Mouse (Mus musculus) right cerebral cortex, postnatal 14 days (tissue): ENCODE data around the gene Spp2.
A peak's percentile ranks its signal among the peaks of the same experiment; 100 is the strongest.

Experiments
- DNase-seq: peaks from one replicate; pipeline ENCODE4 v3.0.0; 2022

Gene Spp2

GRCm38 (mm10) chr1:88406807-88407198, at the start of gene Spp2:
Gene Spp2 (plus strand): TSS chr1:88406961.
- DNase-seq, result no peak

DNA sequence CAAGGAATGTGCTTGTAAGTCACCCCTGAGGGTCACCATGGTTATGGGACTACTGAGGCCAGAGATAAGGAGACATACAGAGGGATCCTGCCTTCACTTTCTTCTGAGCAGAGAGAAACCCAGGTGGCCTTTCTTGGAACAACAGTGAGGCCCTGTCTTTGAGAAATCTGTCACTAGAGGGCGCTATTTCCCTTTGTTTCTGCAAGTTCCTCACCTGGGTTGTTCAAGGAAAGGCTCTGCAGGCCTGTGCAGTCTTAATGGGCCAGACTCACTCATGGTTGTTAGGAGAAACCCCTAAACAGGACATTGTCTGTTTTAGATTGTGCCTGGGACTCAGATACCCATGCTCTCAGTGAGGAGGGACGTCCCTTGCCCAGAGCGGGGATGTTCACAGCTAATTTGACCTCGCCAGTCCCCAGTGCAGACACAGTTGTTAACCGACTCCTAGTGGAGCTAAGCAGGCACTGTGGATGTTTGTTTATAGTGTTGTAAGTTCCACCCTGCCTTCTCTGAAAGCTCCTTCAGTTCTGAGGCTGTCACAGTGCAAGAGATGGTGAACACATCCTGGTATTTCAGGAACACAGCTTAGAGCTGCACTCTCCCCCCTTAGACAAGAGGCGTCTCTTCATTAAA, 49.2 kb upstream of the Spp2 start:
- DNase-seq, result peak; percentile 67

- DNase-seq, result no peak
Observed at GRCm38 (mm10) chr1:88358102-88358654, 48.6 kb upstream of the Spp2 start.

DNA sequence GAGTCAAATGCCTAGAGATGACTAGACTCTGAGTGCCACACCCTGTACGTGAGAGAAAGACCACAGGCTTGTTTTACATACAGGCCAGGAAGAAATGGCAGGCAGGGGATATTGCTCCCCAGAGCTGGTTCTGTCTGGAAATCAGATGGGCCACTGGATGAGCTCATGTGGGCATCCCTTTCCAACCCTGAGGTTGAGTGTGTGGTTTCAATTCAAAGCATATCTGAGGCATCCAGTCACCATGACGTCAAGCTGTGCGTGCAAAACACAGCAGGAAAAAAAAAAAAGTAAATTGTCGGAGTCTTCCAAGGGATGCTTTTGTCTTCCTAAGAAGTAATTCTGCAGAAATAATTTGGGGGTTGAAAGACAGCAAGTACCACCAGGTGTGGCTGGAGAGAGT, 45.7 kb upstream of the Spp2 start:
- no peak for DNase-seq

- DNase-seq, result no peak
Observed at GRCm38 (mm10) chr1:88366881-88367644, 39.7 kb upstream of the Spp2 start.

DNA sequence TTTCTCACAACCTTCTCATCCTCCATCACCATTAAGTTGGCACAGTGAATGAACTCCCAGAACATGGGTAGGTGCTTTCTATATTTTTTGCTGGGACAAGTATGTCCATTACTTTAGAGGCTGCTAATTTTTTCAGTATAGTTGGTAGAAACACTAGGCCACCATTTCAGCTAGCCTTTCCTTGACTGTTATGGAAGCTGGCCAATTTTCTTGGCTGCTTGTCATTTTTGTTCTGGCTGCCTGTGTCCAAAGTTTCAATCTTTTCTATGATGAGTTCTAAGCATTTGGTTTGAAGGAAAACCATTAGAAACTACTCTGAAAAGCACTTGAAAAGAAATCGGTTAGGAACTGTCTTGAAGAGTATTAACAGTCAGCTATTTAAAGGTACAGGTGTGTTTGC, 28.3 kb upstream of the Spp2 start:
- no peak for DNase-seq

DNA sequence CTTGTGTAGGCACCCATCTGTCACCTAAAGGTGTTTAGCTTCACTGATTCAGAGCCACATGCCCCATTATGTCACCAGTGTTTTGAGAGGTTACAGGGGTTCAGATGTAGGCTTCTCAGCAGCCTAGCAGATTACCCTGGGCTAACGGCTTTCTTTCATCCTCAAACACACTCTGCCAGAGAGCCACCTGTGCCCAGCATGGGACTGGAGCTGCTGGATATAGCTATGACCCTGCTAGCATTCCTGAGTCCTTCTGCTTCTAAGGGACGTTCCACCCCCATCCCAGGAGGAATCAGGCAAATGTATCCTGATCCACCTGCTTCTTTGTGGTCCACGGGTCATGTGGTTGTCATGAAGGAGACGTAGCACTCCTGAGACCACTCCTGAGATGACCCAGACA, 15.1 kb upstream of the Spp2 start:
- no peak for DNase-seq

GRCm38 (mm10) chr1:88393321-88393720, 13.4 kb upstream of the Spp2 start:
- no peak for DNase-seq

DNA sequence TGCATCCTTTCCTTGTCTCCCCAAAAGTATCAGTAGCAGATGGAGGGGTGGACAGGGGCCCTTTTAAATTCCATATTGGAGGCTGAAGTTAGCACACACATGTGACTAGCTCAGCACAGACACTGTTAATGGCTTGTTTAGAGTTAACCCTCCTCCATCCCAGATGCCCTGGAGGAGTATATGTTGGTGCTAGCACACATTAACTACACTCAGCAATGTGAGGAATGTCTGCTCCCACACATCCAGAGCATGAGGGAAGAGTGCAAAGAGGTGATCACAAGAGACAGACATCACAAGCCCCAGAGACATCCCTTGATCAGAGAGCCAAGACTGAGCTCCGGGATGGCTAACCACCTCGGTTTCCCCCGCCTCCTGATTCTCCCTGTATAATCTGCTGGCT, 3.4 kb upstream of the Spp2 start:
- no peak for DNase-seq

- no peak for DNase-seq
Observed at GRCm38 (mm10) chr1:88406078-88406806, 519 bp upstream of the Spp2 start.

DNA sequence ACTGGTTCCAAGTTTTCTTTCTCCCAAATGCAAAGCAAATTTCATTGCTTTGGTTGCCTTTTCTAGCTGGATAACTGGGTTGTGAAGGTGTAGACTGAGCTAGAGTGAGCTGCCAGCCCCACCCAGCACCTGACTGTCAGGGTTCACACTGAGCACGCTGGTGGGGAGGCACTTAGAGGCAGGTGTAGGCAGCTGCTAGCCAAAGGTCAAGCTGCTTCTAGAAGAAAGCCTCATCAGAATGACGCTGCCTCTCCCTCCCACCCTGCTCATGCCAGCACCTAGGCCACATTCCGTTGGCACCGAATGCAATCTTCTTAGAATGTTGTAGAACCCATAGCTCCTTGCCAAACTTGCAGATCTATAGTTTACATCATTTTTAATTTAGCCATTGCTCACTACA, 1.6 kb downstream of the Spp2 start:
- no peak for DNase-seq

DNA sequence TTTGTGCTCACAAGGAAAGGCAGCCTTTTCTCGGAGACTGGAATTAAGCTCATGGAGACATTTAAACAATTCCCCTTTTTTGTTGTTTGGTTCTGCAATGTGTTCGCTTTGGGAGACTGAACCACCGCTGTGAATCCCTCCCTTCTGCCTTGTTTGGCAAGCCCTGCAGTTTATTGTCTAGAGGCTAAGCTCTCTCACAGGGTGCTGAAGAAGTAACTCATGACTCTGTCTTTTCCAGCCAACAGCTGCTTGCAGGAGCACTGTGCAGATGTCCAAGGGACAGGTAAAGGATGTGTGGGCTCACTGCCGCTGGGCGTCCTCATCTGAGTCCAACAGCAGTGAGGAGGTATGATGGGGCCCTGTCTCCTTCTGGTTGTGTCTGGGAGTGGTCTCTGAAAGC, 5.3 kb downstream of the Spp2 start:
- DNase-seq, result no peak

GRCm38 (mm10) chr1:88418943-88419342, 12.2 kb downstream of the Spp2 start:
- DNase-seq, result no peak

DNA sequence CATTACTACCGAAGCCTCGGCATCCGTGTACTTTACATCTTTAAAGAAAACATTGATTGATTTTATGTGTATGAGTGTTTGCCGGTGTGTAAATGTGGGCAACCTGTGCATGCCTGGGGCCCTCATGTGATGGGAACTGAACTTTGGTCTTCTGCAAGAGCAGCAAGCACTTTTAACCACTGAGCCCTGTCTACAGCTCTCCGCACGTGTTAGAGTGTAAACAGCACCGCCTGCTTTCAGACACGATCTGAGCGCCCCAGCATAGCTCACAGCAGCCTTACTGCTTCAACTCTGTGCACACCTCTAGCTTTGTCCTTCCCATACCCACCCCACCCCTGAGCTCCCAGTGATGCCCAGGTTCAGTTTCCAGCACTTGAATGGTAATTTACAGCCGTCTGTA, 15.3 kb downstream of the Spp2 start:
- DNase-seq, result no peak

- DNase-seq, result no peak
Observed at GRCm38 (mm10) chr1:88422846-88423395, 16.2 kb downstream of the Spp2 start.

GRCm38 (mm10) chr1:88424602-88425252, 18.0 kb downstream of the Spp2 start:
- DNase-seq, result peak; percentile 81

GRCm38 (mm10) chr1:88427987-88428741, 21.4 kb downstream of the Spp2 start:
- no peak for DNase-seq

DNA sequence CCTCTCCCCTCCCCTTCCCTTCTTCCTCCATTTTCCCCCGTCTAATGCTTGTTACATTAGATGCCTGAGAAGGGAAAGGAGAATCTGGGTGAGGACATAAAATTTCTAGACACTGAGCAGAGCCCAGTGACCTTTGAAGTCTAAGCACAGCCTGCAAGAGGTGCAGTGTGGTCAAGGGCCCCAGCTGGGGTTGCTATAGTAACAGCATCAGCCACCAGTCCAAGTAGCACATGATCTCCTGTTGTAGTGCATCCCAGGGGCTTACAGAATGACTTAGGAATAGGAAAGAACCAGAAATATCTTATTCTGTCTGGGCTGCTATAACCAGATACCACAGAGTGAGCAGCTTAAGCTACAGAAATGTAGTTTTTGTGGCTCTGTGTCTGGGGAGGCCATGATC, 22.7 kb downstream of the Spp2 start:
- DNase-seq, result no peak

DNA sequence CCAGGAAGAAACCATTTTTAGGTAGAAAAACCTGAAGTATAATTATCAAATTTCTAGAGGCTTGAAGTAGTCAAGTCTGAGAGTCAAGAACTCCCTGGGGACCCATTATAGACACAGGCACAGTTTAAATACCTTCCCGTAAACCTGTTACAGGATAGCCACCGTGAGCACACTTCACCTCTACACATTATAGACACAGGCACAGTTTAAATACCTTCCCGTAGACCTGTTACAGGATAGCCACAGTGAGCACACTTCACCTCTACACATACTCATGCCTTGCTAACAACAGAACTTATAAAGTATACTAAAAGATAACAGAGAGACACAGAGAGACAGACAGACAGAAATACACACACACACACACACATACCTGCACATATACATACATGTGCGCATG, 24.5 kb downstream of the Spp2 start:
- DNase-seq, result no peak

DNA sequence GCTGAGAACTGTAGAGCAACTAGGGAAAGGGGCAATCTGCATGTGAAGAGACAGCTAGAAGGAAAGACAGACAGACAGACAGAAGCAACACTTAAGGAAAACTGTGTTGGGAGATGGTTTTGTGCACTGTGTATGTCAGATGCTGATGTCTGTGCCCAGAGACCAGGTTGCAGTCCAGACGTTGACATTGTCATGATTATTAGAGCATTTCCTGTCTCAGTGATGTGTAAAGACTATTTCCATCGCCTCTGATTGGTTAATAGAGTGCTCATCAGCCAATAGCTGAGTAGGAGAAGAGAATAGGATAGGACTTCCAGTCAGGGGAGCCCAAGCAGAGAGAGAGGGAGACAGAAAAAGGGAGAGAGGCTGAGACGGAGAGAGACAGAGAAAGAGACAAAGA, 25.8 kb downstream of the Spp2 start:
- DNase-seq, result no peak

GRCm38 (mm10) chr1:88433096-88433883, 26.5 kb downstream of the Spp2 start:
- no peak for DNase-seq
